Mouse (Mus musculus): ENCODE results near the gene Gm10638.

GRCm38 (mm10) chr8:86762806-86763205 is 17.3 kb downstream of the Gm10638 start:
- TF ChIP-seq EP300 (IDR thresholded peaks at IDR 0.05; ENCODE audit: low read depth) (no peak), CTCF (IDR thresholded peaks at IDR 0.05; ENCODE audit: low read depth) (no peak)
